Mouse (Mus musculus): ENCODE measurements around the gene Cfap77. TPM values are rescaled to one million over a fixed set of nuclear protein-coding genes. Genes with fewer than 3 reads are reported as not detected.
"Not testable (repeated sequence)": the region's sequence is repeated elsewhere in the genome, so short reads cannot be mapped to it uniquely, and the experiment has no call there.

The Cfap77 gene
- polyA plus RNA-seq (2016; fragmentation: Nextera tagmentation; extraction: Ambion mirVana) = 0.24 and 0.27 TPM in 2 replicates

- WGBS = under 1% methylated on average over 25 of the region's 25 CpGs
- Histone ChIP-seq H3K9ac (peak within 1 kb of the TSS; percentile 73), H3K27ac (ENCODE audit: poor library complexity, severe bottlenecking) (no peak within 1 kb of the TSS), H3K36me3 (no peaks in the 10 kb centered on the region), H3K27me3 (replicated peaks) (peaks cover 30% of the 10 kb centered on the region), H3K4me2 (peak within 1 kb of the TSS; percentile 95), H3K9me3 (replicated peaks) (no peaks in the 10 kb centered on the region), H3K4me1 (replicated peaks) (peaks cover 5% of the 10 kb centered on the region), H3K4me3 (peak within 1 kb of the TSS; percentile 55)
- ATAC-seq (ENCODE audit: insufficient number of reproducible peaks, low FRiP score) = peak; percentile 40; the same call in 1 of the 2 replicates
Observed at GRCm38 (mm10) chr2:29054991-29055390, at the start of gene Cfap77. Gene Cfap77, minus strand, starts transcription at chr2:29055066.

GRCm38 (mm10) chr2:29102416-29103377 lies 47.8 kb upstream of the Cfap77 start:
- ATAC-seq (ENCODE audit: insufficient number of reproducible peaks, low FRiP score) = not testable (repeated sequence)
- WGBS = 77% methylated on average over 9 of the region's 10 CpGs

GRCm38 (mm10) chr2:29100822-29101534 lies 46.1 kb upstream of the Cfap77 start:
- WGBS = 59% methylated on average over 7 of the region's 7 CpGs
- H3K4me3 ChIP-seq = no peak overlapping the region

More at GRCm38 (mm10) chr2:29102416-29103377, 47.8 kb upstream of the Cfap77 start:
- H3K36me3 ChIP-seq; H3K27ac ChIP-seq (ENCODE audit: poor library complexity, severe bottlenecking); H3K4me2 ChIP-seq; H3K9me3 ChIP-seq (replicated peaks); H3K27me3 ChIP-seq (replicated peaks); H3K4me1 ChIP-seq (replicated peaks); H3K9ac ChIP-seq; H3K4me3 ChIP-seq: not testable (repeated sequence)

GRCm38 (mm10) chr2:29099646-29100045 lies 44.8 kb upstream of the Cfap77 start:
- no peaks in the 10 kb centered on the region for H3K4me1 ChIP-seq (replicated peaks)
- 81% methylated on average over 14 of the region's 14 CpGs for WGBS
- H3K27ac ChIP-seq (ENCODE audit: poor library complexity, severe bottlenecking) = no peak overlapping the region
- no peak overlapping the region for H3K9ac ChIP-seq
- H3K27me3 ChIP-seq (replicated peaks) = no peaks in the 10 kb centered on the region
- H3K9me3 ChIP-seq (replicated peaks) = no peaks in the 10 kb centered on the region
- no peak overlapping the region for H3K4me2 ChIP-seq
- no peaks in the 10 kb centered on the region for H3K36me3 ChIP-seq
- no peak overlapping the region for H3K4me3 ChIP-seq
- no peak for ATAC-seq (ENCODE audit: insufficient number of reproducible peaks, low FRiP score)

More at GRCm38 (mm10) chr2:29100822-29101534, 46.1 kb upstream of the Cfap77 start:
- Histone ChIP-seq H3K4me1 (replicated peaks) (no peaks in the 10 kb centered on the region), H3K9ac (no peak overlapping the region), H3K4me2 (peak overlapping the region; percentile 25), H3K36me3 (no peaks in the 10 kb centered on the region), H3K9me3 (replicated peaks) (no peaks in the 10 kb centered on the region), H3K27me3 (replicated peaks) (no peaks in the 10 kb centered on the region), H3K27ac (ENCODE audit: poor library complexity, severe bottlenecking) (no peak overlapping the region)
- no peak for ATAC-seq (ENCODE audit: insufficient number of reproducible peaks, low FRiP score)

- Histone ChIP-seq H3K9ac (no peak overlapping the region), H3K4me3 (no peak overlapping the region), H3K27ac (ENCODE audit: poor library complexity, severe bottlenecking) (no peak overlapping the region), H3K9me3 (replicated peaks) (no peaks in the 10 kb centered on the region), H3K27me3 (replicated peaks) (no peaks in the 10 kb centered on the region), H3K36me3 (no peaks in the 10 kb centered on the region), H3K4me1 (replicated peaks) (no peaks in the 10 kb centered on the region), H3K4me2 (no peak overlapping the region)
- no peak for ATAC-seq (ENCODE audit: insufficient number of reproducible peaks, low FRiP score)
- 75% methylated on average over 8 of the region's 8 CpGs for WGBS
Observed at GRCm38 (mm10) chr2:29098786-29099185, 43.9 kb upstream of the Cfap77 start.

GRCm38 (mm10) chr2:29097955-29098354 lies 43.1 kb upstream of the Cfap77 start:
- not testable (repeated sequence) for H3K27me3 ChIP-seq (replicated peaks); H3K27ac ChIP-seq (ENCODE audit: poor library complexity, severe bottlenecking); H3K4me2 ChIP-seq; ATAC-seq (ENCODE audit: insufficient number of reproducible peaks, low FRiP score); H3K36me3 ChIP-seq; H3K9ac ChIP-seq; H3K4me1 ChIP-seq (replicated peaks); H3K4me3 ChIP-seq; H3K9me3 ChIP-seq (replicated peaks)
- WGBS = 93% methylated on average over 5 of the region's 5 CpGs

GRCm38 (mm10) chr2:29097465-29097864 lies 42.6 kb upstream of the Cfap77 start:
- no peaks in the 10 kb centered on the region for H3K27me3 ChIP-seq (replicated peaks)
- no peak overlapping the region for H3K9ac ChIP-seq
- no peaks in the 10 kb centered on the region for H3K4me1 ChIP-seq (replicated peaks)
- H3K4me3 ChIP-seq = no peak overlapping the region
- no peak for ATAC-seq (ENCODE audit: insufficient number of reproducible peaks, low FRiP score)
- no peak overlapping the region for H3K4me2 ChIP-seq
- H3K9me3 ChIP-seq (replicated peaks) = no peaks in the 10 kb centered on the region
- H3K36me3 ChIP-seq = no peaks in the 10 kb centered on the region
- WGBS = 86% methylated on average over 3 of the region's 3 CpGs
- no peak overlapping the region for H3K27ac ChIP-seq (ENCODE audit: poor library complexity, severe bottlenecking)

- Histone ChIP-seq H3K4me2 (no peak overlapping the region), H3K9ac (no peak overlapping the region), H3K36me3 (no peaks in the 10 kb centered on the region), H3K4me3 (no peak overlapping the region), H3K27ac (ENCODE audit: poor library complexity, severe bottlenecking) (no peak overlapping the region), H3K27me3 (replicated peaks) (no peaks in the 10 kb centered on the region), H3K4me1 (replicated peaks) (no peaks in the 10 kb centered on the region), H3K9me3 (replicated peaks) (no peaks in the 10 kb centered on the region)
- no peak for ATAC-seq (ENCODE audit: insufficient number of reproducible peaks, low FRiP score)
- WGBS = 63% methylated on average over 4 of the region's 4 CpGs
Observed at GRCm38 (mm10) chr2:29096751-29097150, 41.9 kb upstream of the Cfap77 start.

GRCm38 (mm10) chr2:29095674-29096073 lies 40.8 kb upstream of the Cfap77 start:
- Histone ChIP-seq H3K4me1 (replicated peaks) (no peaks in the 10 kb centered on the region), H3K27ac (ENCODE audit: poor library complexity, severe bottlenecking) (no peak overlapping the region), H3K4me3 (no peak overlapping the region), H3K27me3 (replicated peaks) (no peaks in the 10 kb centered on the region), H3K4me2 (no peak overlapping the region), H3K9ac (no peak overlapping the region), H3K36me3 (no peaks in the 10 kb centered on the region), H3K9me3 (replicated peaks) (no peaks in the 10 kb centered on the region)
- no peak for ATAC-seq (ENCODE audit: insufficient number of reproducible peaks, low FRiP score)
- 86% methylated on average over 8 of the region's 8 CpGs for WGBS

- H3K27me3 ChIP-seq (replicated peaks); H3K4me2 ChIP-seq; ATAC-seq (ENCODE audit: insufficient number of reproducible peaks, low FRiP score); H3K9ac ChIP-seq; H3K9me3 ChIP-seq (replicated peaks); H3K4me1 ChIP-seq (replicated peaks); H3K27ac ChIP-seq (ENCODE audit: poor library complexity, severe bottlenecking); H3K4me3 ChIP-seq: not testable (repeated sequence)
- WGBS = 86% methylated on average over 6 of the region's 6 CpGs
- H3K36me3 ChIP-seq = peaks cover 34% of the 10 kb centered on the region
Observed at GRCm38 (mm10) chr2:29089276-29089675, 34.4 kb upstream of the Cfap77 start.

- Histone ChIP-seq H3K4me1 (replicated peaks) (no peaks in the 10 kb centered on the region), H3K4me2 (no peak overlapping the region), H3K36me3 (peaks cover 63% of the 10 kb centered on the region), H3K4me3 (no peak overlapping the region), H3K27ac (ENCODE audit: poor library complexity, severe bottlenecking) (no peak overlapping the region), H3K9ac (no peak overlapping the region), H3K9me3 (replicated peaks) (no peaks in the 10 kb centered on the region), H3K27me3 (replicated peaks) (no peaks in the 10 kb centered on the region)
- no peak for ATAC-seq (ENCODE audit: insufficient number of reproducible peaks, low FRiP score)
- WGBS = 94% methylated on average over 7 of the region's 7 CpGs
Observed at GRCm38 (mm10) chr2:29086026-29086425, 31.2 kb upstream of the Cfap77 start.

Measured in heart, embryonic 12.5 days (tissue).